Mouse (Mus musculus) lung, adult 18-20 months (tissue): ENCODE measurements around the gene Ccnb1ip1.

Experiments used
- DNase-seq, 2 experiments: peaks; one replicate each; pipeline ENCODE4 v3.0.0; 2022; ENCODE audit warnings: mixed read lengths in 2 of 2

Gene Ccnb1ip1

GRCm38 (mm10) chr14:50782166-50782565, 25.4 kb downstream of the Ccnb1ip1 start:
- no peak for DNase-seq

- DNase-seq = peak in 1 of 2 experiments; percentile 6
Observed at GRCm38 (mm10) chr14:50771342-50771741, 36.2 kb downstream of the Ccnb1ip1 start.

- DNase-seq = no peak
Observed at GRCm38 (mm10) chr14:50765736-50766135, 41.8 kb downstream of the Ccnb1ip1 start.

GRCm38 (mm10) chr14:50758416-50759085, 49.0 kb downstream of the Ccnb1ip1 start:
- no peak for DNase-seq

GRCm38 (mm10) chr14:50744994-50745393, 62.5 kb downstream of the Ccnb1ip1 start, which contains the start of gene Olfr749:
Gene Olfr749 (minus strand): TSS chr14:50745094.
- DNase-seq = no peak

- no peak for DNase-seq
Observed at GRCm38 (mm10) chr14:50741584-50741983, 65.9 kb downstream of the Ccnb1ip1 start.

GRCm38 (mm10) chr14:50740334-50740733, 67.2 kb downstream of the Ccnb1ip1 start:
- DNase-seq = no peak
